Comparison of ENCODE assay signal across 8 mouse cellular contexts in the genomic region with DNA sequence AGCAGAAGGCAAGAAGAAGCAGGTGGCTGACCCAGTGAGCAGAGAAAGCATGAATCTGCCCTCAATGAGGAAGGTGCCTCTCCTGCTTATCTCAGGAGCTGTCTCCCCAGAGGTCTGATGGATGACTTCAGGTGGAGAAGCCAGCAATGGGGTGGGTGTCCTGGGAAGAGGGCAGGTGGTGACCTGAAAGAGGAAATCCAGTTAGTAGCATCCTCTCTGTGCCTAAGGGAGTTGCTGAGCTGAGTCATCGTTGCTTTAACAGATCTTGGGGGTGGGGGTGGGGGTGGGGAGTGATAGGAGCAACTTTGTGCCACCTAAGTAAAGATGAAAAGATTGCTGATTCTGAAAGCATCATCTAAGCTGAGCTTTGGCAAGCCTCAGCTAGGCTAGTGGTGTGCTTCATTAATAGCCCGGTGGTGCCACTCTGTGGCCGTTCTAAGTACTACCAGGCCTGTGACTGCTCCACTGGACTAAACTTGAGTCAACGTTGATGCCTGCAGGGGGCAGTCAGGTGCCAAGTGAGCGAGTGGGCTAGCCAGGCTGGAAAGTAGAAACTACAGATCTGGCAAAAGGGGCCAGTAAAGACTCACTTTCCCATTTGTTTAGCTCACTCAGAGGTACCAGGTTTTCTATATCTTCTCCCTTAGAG. TPM values are rescaled to one million over a fixed set of nuclear protein-coding genes. Genes with fewer than 3 reads are reported as not detected.
DNase-seq lines count a peak whose midpoint lies in the region; ATAC-seq lines count a peak whose summit lies in the region.

No protein-coding gene starts in this region.

- H3K9ac ChIP-seq in hindbrain, embryonic 15.5 days, result no peak overlapping the region

- under 1% methylated on average over 5 of the region's 5 CpGs for WGBS in hindbrain, embryonic 15.5 days

- peak; percentile 83 for DNase-seq in WW6 (ENCODE audit: low read depth, low spot score)
- peak; percentile 98 to 99 for DNase-seq in cerebellum, postnatal 4 days (ENCODE audit: low spot score in 2 of 2)
- peak; percentile 95 for DNase-seq in gastrocnemius, adult 18-20 months (ENCODE audit: low spot score)
- DNase-seq in layer of hippocampus, postnatal 36 days, result peak; percentile 92 to 95
- peak; percentile 96 for DNase-seq in lung, postnatal 25 days (ENCODE audit: low spot score)
- peak; percentile 82 for DNase-seq in retina, postnatal 7 days (ENCODE audit: low read depth, low spot score)
- peak; percentile 83 to 87 for DNase-seq in urinary bladder, adult 18-20 months (ENCODE audit: low spot score in 2 of 2)

- H3K4me1 ChIP-seq in hindbrain, embryonic 15.5 days (replicated peaks), result peaks cover 9% of the 10 kb centered on the region

- no peaks in the 10 kb centered on the region for H3K27me3 ChIP-seq in hindbrain, embryonic 15.5 days

- H3K9me3 ChIP-seq in hindbrain, embryonic 15.5 days, result no peaks in the 10 kb centered on the region

- no peak overlapping the region for H3K4me2 ChIP-seq in hindbrain, embryonic 15.5 days

- peak; percentile 91 for ATAC-seq in hindbrain, embryonic 15.5 days (ENCODE audit: low FRiP score, low read depth)

- peaks cover 11% of the 10 kb centered on the region for H3K36me3 ChIP-seq in hindbrain, embryonic 15.5 days

- H3K4me3 ChIP-seq in hindbrain, embryonic 15.5 days, result no peak overlapping the region

- no peak overlapping the region for H3K27ac ChIP-seq in hindbrain, embryonic 15.5 days (replicated peaks)

RNA-seq across cellular contexts. Expression of a gene that starts 6.2 kb away (rescaled TPM):
- 10 to 100 TPM; 36.3 to 36.9 TPM for total RNA-seq in gastrocnemius, adult 18-20 months (2021)
- polyA plus RNA-seq in hindbrain, embryonic 15.5 days (2015; fragmentation: Nextera tagmentation; extraction: Ambion mirVana), result 53.7 and 56.6 TPM in 2 replicates
- total RNA-seq in layer of hippocampus, postnatal 36 days (2021), result 10 to 100 TPM; 51.2 to 59.5 TPM
